8 mouse cellular contexts compared by ENCODE assay signal in genomic region chr10:118675816-118676465, GRCm38 (mm10).
DNase-seq lines count a peak whose midpoint lies in the region; ATAC-seq and TF ChIP-seq lines count a peak whose summit lies in the region.

No protein-coding gene starts in this region.

- no peak for TF ChIP-seq CTCF in lung, adult 2 months (IDR thresholded peaks at IDR 0.05; ENCODE audit: insufficient read depth, low read length)

- H3K9ac ChIP-seq in lung, embryonic 15.5 days: no peak overlapping the region
- no peak overlapping the region for H3K9ac ChIP-seq in intestine, embryonic 14.5 days (ENCODE audit: low read length)

- peak; percentile 75; the same call in 1 of the 2 replicates for ATAC-seq in lung, embryonic 15.5 days (ENCODE audit: borderline replicate concordance, extremely low read depth, low FRiP score, low TSS enrichment)
- peak; percentile 66; the same call in 1 of the 2 replicates for ATAC-seq in intestine, embryonic 14.5 days (replicated peaks; ENCODE audit: low FRiP score, low TSS enrichment, low read depth)

- no peaks in the 10 kb centered on the region for H3K27me3 ChIP-seq in lung, embryonic 15.5 days
- H3K27me3 ChIP-seq in intestine, embryonic 14.5 days (replicated peaks; ENCODE audit: control insufficient read depth, insufficient read depth, low read length): no peaks in the 10 kb centered on the region

- no peaks in the 10 kb centered on the region for H3K4me1 ChIP-seq in lung, embryonic 15.5 days
- no peaks in the 10 kb centered on the region for H3K4me1 ChIP-seq in lung, adult 2 months (ENCODE audit: control insufficient read depth, insufficient read depth, low read length)
- H3K4me1 ChIP-seq in intestine, embryonic 14.5 days (replicated peaks; ENCODE audit: control insufficient read depth, insufficient read depth, low read length): 0 out of 2 replicates have a peak, but pooled peaks cover 3% of the 10 kb centered on the region

- peak overlapping the region; percentile 29 for H3K4me2 ChIP-seq in lung, embryonic 15.5 days
- peak overlapping the region; percentile 34 for H3K4me2 ChIP-seq in intestine, embryonic 14.5 days (ENCODE audit: low read length)

- H3K36me3 ChIP-seq in lung, embryonic 15.5 days: no peaks in the 10 kb centered on the region
- no peaks in the 10 kb centered on the region for H3K36me3 ChIP-seq in intestine, embryonic 14.5 days (ENCODE audit: control insufficient read depth, insufficient read depth, low read length)

- H3K4me3 ChIP-seq in lung, embryonic 15.5 days: no peak overlapping the region
- H3K4me3 ChIP-seq in lung, adult 2 months (replicated peaks; ENCODE audit: extremely low read depth, low read depth, low read length): no peak overlapping the region
- no peak overlapping the region for H3K4me3 ChIP-seq in intestine, embryonic 14.5 days (ENCODE audit: low read depth, low read length)

- H3K27ac ChIP-seq in lung, embryonic 15.5 days: no peak overlapping the region
- no peak overlapping the region for H3K27ac ChIP-seq in intestine, embryonic 14.5 days (ENCODE audit: low read depth)

- 35% methylated on average over 18 of the region's 18 CpGs for WGBS in lung, embryonic 15.5 days
- WGBS in lung, adult 2 months: 42% methylated on average over 18 of the region's 18 CpGs
- WGBS in intestine, embryonic 14.5 days: 43% methylated on average over 18 of the region's 18 CpGs

- TF ChIP-seq POLR2A in lung, adult 2 months (IDR thresholded peaks at IDR 0.05; ENCODE audit: borderline replicate concordance, extremely low read depth, low read depth, low read length): no peak

- DNase-seq in lung, adult 2 months: no peak
- DNase-seq in gastrocnemius, postnatal 10 days: peak; percentile 50
- DNase-seq in intestine, embryonic 14.5 days (ENCODE audit: low spot score): peak; percentile 53
- peak; percentile 7 to 34 for DNase-seq in lung, postnatal 4 days
- no peak for DNase-seq in layer of hippocampus, adult 9-11 months
- no peak for DNase-seq in layer of hippocampus, adult 9-10 months (ENCODE audit: low spot score)
- DNase-seq in spleen, postnatal 10 days (ENCODE audit: low spot score in 2 of 2): no peak

- no peaks in the 10 kb centered on the region for H3K9me3 ChIP-seq in lung, embryonic 15.5 days
- H3K9me3 ChIP-seq in intestine, embryonic 14.5 days (ENCODE audit: control insufficient read depth, low read length): no peaks in the 10 kb centered on the region

Comparison
In these comparisons a context has a peak if more than half of its experiments do, and no peak if none do; other contexts are left out.
1. DNase-seq: peak in gastrocnemius, postnatal 10 days (single experiment), intestine, embryonic 14.5 days (single experiment) and lung, postnatal 4 days (2 of 2); none in lung, adult 2 months (single experiment), layer of hippocampus, adult 9-11 months (single experiment), layer of hippocampus, adult 9-10 months (single experiment) and spleen, postnatal 10 days (0 of 2).